Mouse (Mus musculus): ENCODE measurements around the gene Prkce.

- TF ChIP-seq CTCF (IDR thresholded peaks at IDR 0.05): no peak
- no peak for TF ChIP-seq POLR2A (IDR thresholded peaks at IDR 0.05; ENCODE audit: insufficient read depth, low read depth, low read length)
- 0 out of 2 replicates have a peak, but pooled peaks have one; percentile 25 for TF ChIP-seq EP300 (IDR thresholded peaks at IDR 0.05; ENCODE audit: insufficient read depth, low read depth, low read length)
Measured at GRCm38 (mm10) chr17:86283741-86284140, 116.2 kb downstream of the Prkce start.
